ENCODE assay signal across 8 mouse cellular contexts in genomic region chr4:119320896-119321550, GRCm38 (mm10). TPM values are rescaled to one million over a fixed set of nuclear protein-coding genes. Genes with fewer than 3 reads are reported as not detected.
A peak's percentile ranks its signal among the peaks of the same experiment; 100 is the strongest.
DNase-seq lines count a peak whose midpoint lies in the region; ATAC-seq lines count a peak whose summit lies in the region.

No protein-coding gene starts in this region.

- H3K4me1 ChIP-seq in embryonic facial prominence, embryonic 14.5 days (ENCODE audit: control insufficient read depth, insufficient read depth, low read length): peaks cover 6% of the 10 kb centered on the region
- H3K4me1 ChIP-seq in hindbrain, embryonic 16.5 days (ENCODE audit: control insufficient read depth, insufficient read depth, low read depth, low read length): peaks cover 11% of the 10 kb centered on the region

- H3K36me3 ChIP-seq in embryonic facial prominence, embryonic 14.5 days (ENCODE audit: control insufficient read depth, insufficient read depth, low read length): peaks cover 25% of the 10 kb centered on the region
- peaks cover 8% of the 10 kb centered on the region for H3K36me3 ChIP-seq in hindbrain, embryonic 16.5 days (ENCODE audit: control insufficient read depth, insufficient read depth, low read length)
- peaks cover 12% of the 10 kb centered on the region; the same call in 1 of the 2 replicates for H3K36me3 ChIP-seq in macrophage (ENCODE audit: inconsistent target)

- H3K9ac ChIP-seq in embryonic facial prominence, embryonic 14.5 days (ENCODE audit: low read depth, low read length): peak overlapping the region; percentile 72
- H3K9ac ChIP-seq in hindbrain, embryonic 16.5 days (ENCODE audit: low read depth, low read length): peak overlapping the region; percentile 73

- no peaks in the 10 kb centered on the region for H3K9me3 ChIP-seq in embryonic facial prominence, embryonic 14.5 days (ENCODE audit: control insufficient read depth, low read length)
- no peaks in the 10 kb centered on the region for H3K9me3 ChIP-seq in hindbrain, embryonic 16.5 days (ENCODE audit: control insufficient read depth, low read length)

- ATAC-seq in embryonic facial prominence, embryonic 14.5 days (ENCODE audit: low read depth): peak; percentile 34
- peak; percentile 70 for ATAC-seq in hindbrain, embryonic 16.5 days

- H3K27me3 ChIP-seq in embryonic facial prominence, embryonic 14.5 days (replicated peaks; ENCODE audit: control insufficient read depth, insufficient read depth, low read length): no peaks in the 10 kb centered on the region; the same call in 1 of the 2 replicates
- no peaks in the 10 kb centered on the region for H3K27me3 ChIP-seq in hindbrain, embryonic 16.5 days (replicated peaks; ENCODE audit: control insufficient read depth, insufficient read depth, low read length)

- peak; percentile 2 to 3 for DNase-seq in left cerebral cortex, adult 18-20 months (ENCODE audit: low spot score in 2 of 2)
- DNase-seq in left cerebral cortex, adult 9 months (ENCODE audit: low spot score in 2 of 2): no peak
- DNase-seq in Muller cell, postnatal 12 days (ENCODE audit: inconsistent ontology term): peak; percentile 0
- no peak for DNase-seq in embryonic facial prominence, embryonic 14.5 days (ENCODE audit: low spot score)
- peak; percentile 3 for DNase-seq in thymus, postnatal 25 days
- DNase-seq in T-cell, adult 2 months (ENCODE audit: low spot score): no peak

- H3K79me2 ChIP-seq in macrophage (ENCODE audit: inconsistent target): peaks cover 11% of the 10 kb centered on the region

- 23% methylated on average over 10 of the region's 10 CpGs for WGBS in embryonic facial prominence, embryonic 14.5 days
- 24% methylated on average over 10 of the region's 10 CpGs for WGBS in hindbrain, embryonic 16.5 days
- WGBS in macrophage (ENCODE audit: missing documents): 46% methylated on average over 6 of the region's 10 CpGs

- peak overlapping the region; percentile 95 for H3K4me2 ChIP-seq in embryonic facial prominence, embryonic 14.5 days (ENCODE audit: low read depth, low read length)
- H3K4me2 ChIP-seq in hindbrain, embryonic 16.5 days (ENCODE audit: low read length): peak overlapping the region; percentile 99

- H3K4me3 ChIP-seq in embryonic facial prominence, embryonic 14.5 days (ENCODE audit: low read depth, low read length): peak overlapping the region; percentile 78
- peak overlapping the region; percentile 73 for H3K4me3 ChIP-seq in hindbrain, embryonic 16.5 days (ENCODE audit: low read length)
- peak overlapping the region; percentile 78 for H3K4me3 ChIP-seq in macrophage (ENCODE audit: inconsistent target)

- H3K27ac ChIP-seq in embryonic facial prominence, embryonic 14.5 days (replicated peaks; ENCODE audit: low read depth, low read length): peak overlapping the region; percentile 87
- peak overlapping the region; percentile 89 for H3K27ac ChIP-seq in hindbrain, embryonic 16.5 days (ENCODE audit: low read depth, low read length)
- peak overlapping the region; percentile 61 for H3K27ac ChIP-seq in macrophage

RNA-seq across cellular contexts. Expression of gene Ppih, which starts 0.7 kb away (rescaled TPM):
- total RNA-seq in left cerebral cortex, adult 18-20 months (2021): 10 to 100 TPM; 16.2 to 17.4 TPM
- polyA plus RNA-seq in embryonic facial prominence, embryonic 14.5 days (2014; fragmentation: Nextera tagmentation; extraction: Ambion mirVana): 84.2 and 86.6 TPM in 2 replicates
- polyA plus RNA-seq in hindbrain, embryonic 16.5 days (2015; fragmentation: Nextera tagmentation; extraction: Ambion mirVana): 42.4 and 43.4 TPM in 2 replicates
- total RNA-seq in macrophage (2018; cell fraction: chromatin; rRNA removed): 10 to 100 TPM in 25 of 26 experiments, 1 to 10 TPM in 1; 8.4 to 32.2 (median 20.9) TPM
- total RNA-seq in macrophage (2018; cell fraction: cytosol; rRNA removed): 10 to 100 TPM; 13.6 to 25.8 (median 20.1) TPM
- total RNA-seq in macrophage (2018; cell fraction: nucleus; rRNA removed): 10 to 100 TPM in 15 of 26 experiments, 1 to 10 TPM in 11; 5.5 to 30.7 (median 12.1) TPM
- polyA plus RNA-seq in macrophage (2018): 19.8 to 39.9 TPM (median 33.9 TPM) in 3 replicates

RNA-seq across cellular contexts. Expression of gene Ybx1, which starts 26.6 kb away (rescaled TPM):
- 100 to 1,000 TPM; 178 to 187 TPM for total RNA-seq in left cerebral cortex, adult 18-20 months (2021)
- polyA plus RNA-seq in embryonic facial prominence, embryonic 14.5 days (2014; fragmentation: Nextera tagmentation; extraction: Ambion mirVana): 673 and 697 TPM in 2 replicates
- 710 and 718 TPM in 2 replicates for polyA plus RNA-seq in hindbrain, embryonic 16.5 days (2015; fragmentation: Nextera tagmentation; extraction: Ambion mirVana)
- total RNA-seq in macrophage (2018; cell fraction: chromatin; rRNA removed): 100 to 1,000 TPM in 22 of 26 experiments, 10 to 100 TPM in 4; 48.6 to 330 (median 194) TPM
- 100 to 1,000 TPM; 359 to 922 (median 522) TPM for total RNA-seq in macrophage (2018; cell fraction: cytosol; rRNA removed)
- total RNA-seq in macrophage (2018; cell fraction: nucleus; rRNA removed): 100 to 1,000 TPM; 102 to 314 (median 168) TPM
- 671 to 1,591 TPM (median 793 TPM) in 3 replicates for polyA plus RNA-seq in macrophage (2018)

Comparison
In these comparisons a context has a peak if more than half of its experiments do, and no peak if none do; other contexts are left out.
1. DNase-seq: peak in left cerebral cortex, adult 18-20 months (2 of 2), Muller cell, postnatal 12 days (single experiment) and thymus, postnatal 25 days (single experiment); none in left cerebral cortex, adult 9 months (0 of 2), embryonic facial prominence, embryonic 14.5 days (single experiment) and T-cell, adult 2 months (single experiment).
2. Peak in every context shown above with its lines, with median percentiles within 50 percentile points of each other: H3K27ac ChIP-seq and H3K4me3 ChIP-seq.